Mouse (Mus musculus): ENCODE data around the gene Pdzd2. TPM values are rescaled to one million over a fixed set of nuclear protein-coding genes. Genes with fewer than 3 reads are reported as not detected.
A peak's percentile ranks its signal among the peaks of the same experiment; 100 is the strongest.

Gene Pdzd2
- total RNA-seq, 2 experiments from 2014 or later = 44.1 to 71.4 TPM

- DNase-seq = no peak
Measured at GRCm38 (mm10) chr15:12429572-12430431, 309.9 kb downstream of the Pdzd2 start.

- no peak for DNase-seq
Measured at GRCm38 (mm10) chr15:12427818-12428217, 311.9 kb downstream of the Pdzd2 start.

DNA sequence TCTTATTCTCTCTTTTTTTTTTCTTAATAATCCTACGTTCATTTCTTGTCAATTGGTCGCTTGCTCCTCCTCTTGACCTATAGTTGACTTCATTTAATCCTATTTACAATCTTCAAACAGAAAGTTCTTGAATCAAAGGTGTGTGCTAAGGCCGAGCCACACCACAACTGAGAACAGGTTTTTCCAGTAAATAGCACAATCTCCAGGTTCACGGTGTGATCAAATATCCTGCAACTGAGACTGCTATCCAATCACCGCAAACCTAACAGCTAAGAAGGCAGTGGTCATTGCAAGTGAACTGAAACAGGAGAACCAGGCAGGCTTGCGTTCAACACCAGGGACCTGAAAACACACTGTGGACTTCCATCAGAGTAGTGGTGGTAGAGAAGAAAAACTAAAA, 313.4 kb downstream of the Pdzd2 start:
- no peak for DNase-seq

DNA sequence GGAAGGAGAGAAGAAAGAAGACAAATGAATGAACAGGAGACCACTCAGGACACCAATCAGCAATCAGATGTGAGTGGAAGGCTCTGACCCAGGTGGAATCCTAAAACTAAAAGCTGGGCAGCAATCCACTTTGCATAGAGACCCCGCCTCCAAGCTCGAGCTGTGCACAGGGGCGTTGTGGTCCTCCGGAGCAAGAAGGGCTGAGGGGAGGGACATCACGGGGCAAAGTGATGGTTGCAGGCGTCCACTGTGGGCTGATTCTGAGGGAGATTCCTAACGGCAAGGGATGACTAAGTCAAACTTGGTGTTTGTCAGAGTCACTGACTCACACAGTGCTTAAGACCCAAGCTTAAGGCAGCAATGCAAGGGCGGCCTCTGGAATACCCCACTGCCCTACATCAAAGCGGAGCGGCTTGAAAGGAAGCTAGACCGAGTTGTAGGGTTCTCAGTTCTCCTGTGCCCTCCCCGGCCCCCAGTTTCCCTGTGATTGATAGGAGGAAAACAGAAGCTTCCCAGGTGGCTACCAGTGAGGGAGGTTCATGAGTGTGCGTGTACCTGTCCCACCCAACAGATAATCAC, 314.6 kb downstream of the Pdzd2 start:
- DNase-seq = no peak

DNA sequence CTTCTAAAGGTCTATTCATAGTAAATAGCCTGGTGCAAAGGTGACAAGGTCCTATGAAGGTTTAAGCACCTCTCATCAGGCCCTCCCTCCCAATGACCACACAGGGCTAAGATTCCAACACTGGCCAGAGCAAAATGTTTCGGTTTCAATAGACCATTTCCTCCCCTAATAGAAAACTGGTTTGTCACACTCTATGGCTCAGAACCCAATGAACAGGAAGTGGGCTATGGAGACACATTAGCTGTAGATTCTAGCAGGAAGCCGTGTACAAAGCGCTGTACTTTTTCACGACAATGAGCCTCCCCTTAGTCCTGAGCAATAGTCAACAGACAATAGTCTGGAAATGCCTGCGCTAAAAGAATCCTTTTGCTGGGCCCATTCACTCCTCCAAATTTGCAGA, 315.5 kb downstream of the Pdzd2 start:
- DNase-seq = no peak

DNA sequence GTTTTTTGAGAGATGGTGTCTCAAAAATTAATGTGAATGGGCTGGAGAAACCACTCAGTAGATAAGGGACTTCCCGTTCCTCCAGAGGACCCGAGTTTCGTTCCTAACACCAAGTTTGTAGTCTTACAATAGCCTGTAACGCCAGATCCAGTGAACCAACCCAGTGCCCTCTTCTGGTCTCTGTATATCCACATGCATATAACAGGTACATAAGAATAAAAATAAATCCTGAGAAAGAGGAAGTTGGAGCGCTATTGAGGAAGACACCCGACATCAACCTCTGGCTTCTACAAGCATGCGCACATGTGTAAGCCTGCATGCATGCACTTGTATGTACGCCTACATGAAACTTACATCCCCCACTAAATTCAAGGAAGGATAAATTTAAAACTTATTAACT, 318.8 kb downstream of the Pdzd2 start:
- DNase-seq = no peak

DNA sequence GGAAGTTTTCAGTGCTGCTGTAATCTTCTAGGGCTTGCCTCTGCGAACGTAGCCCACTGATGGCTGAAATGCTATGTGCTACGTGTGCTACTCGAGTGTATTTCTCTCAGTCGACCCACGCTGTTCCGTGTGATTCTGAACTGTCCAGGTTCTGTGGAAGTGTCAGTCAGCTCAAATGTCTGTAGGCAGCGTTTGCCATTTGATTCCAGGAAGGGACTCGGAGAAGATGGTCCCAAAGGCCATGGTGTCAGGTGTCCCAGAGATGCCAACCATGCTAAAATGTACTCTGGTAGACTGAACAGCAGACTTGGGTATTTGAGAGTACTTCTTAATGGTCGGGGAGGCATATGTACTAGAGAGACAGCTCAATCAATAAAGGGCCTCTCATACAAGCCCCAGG, 319.3 kb downstream of the Pdzd2 start:
- no peak for DNase-seq

DNA sequence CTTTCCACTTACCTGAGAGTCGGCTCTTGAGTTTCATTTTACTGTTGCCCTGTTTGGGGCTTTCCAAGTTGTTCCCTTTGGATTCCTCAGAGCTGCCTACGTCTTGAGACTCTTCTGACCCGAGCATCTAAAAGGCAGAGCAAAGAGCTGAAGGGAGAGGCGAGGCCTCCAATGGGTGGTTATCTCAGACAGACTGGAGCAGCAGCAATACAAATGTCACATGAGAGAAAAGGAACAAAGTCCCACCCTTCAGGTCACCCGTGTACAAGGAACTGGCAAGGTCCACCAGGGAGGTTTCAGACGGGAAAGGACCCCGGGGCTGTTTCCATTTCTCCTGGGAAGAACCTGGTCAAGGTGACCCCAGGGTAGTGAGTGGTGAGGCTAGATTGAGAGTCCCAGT, 320.3 kb downstream of the Pdzd2 start:
- no peak for DNase-seq

DNA sequence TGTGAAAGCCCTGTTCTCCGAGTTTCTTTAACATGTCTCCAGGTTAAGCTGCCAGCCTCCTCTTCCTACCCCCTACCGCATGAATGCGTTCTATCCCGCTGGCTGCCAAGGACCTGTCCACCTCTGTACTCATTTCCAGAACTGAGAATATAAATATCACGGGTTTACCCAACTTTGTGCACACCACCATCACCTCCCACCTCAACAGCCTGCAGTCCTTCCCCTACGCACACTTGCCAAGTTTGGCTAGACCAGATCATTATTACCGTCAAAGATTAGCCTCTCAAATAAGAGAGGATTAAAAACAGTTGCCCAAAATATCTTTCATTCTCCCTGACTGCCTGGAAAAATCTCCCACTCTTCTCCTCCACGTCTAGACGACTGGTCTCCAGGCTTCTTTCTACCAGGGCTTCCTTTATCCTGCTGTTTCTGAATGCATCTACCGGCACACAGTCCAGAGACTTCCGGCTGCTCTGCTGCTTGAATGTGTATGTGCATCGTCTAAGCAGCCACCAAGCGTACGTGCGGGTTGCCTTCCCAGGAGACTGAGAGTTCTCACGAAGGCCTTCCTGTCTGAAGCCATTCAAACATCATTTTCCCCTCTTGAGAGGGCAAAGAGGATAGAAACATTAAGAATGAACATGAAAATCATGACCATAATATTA, 324.1 kb downstream of the Pdzd2 start:
- no peak for DNase-seq

- DNase-seq = no peak
Measured at GRCm38 (mm10) chr15:12414696-12415095, 325.0 kb downstream of the Pdzd2 start.

- DNase-seq = peak in 1 of 2 experiments; percentile 25
Measured at GRCm38 (mm10) chr15:12408205-12408604, 331.5 kb downstream of the Pdzd2 start.

- no peak for DNase-seq
Measured at GRCm38 (mm10) chr15:12405592-12405991, 334.1 kb downstream of the Pdzd2 start.

GRCm38 (mm10) chr15:12397032-12397431, 342.7 kb downstream of the Pdzd2 start:
- no peak for DNase-seq

GRCm38 (mm10) chr15:12394758-12395157, 345.0 kb downstream of the Pdzd2 start:
- no peak for DNase-seq

DNA sequence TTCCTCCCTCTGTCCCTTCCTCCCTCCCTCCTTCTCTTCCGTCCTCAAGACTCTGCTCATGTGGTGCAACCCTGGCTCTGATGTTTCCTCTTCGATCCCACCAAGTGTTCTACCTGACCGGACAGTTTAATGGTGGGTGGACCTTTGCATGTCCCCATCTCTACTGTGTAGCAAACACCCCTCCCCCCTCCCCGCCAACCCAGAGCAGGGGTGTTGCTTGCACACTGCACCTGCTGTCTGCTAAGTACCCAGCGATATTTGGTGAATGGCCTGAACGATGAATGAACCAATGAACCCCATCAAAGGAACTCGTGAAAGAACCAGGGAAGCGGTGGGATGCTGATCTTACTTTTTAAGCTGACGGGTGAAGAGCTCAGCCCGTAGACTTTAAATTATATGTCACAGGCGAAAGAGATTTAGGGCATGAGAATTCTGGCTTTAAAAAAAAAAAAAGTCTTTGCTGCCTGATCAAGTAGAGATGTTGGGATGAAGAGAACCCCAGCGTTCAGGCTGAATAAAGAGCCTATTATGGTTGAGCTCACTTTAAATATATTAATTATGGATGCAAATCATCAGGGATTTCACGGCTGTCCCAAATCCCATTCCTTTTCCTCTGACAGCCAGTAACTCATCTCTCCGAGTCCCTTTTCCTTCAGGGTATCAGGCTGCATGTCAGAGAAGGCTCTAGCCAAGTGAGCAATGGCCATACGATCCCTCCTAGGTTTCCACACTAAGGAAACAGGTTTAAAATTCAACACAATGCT, 350.8 kb downstream of the Pdzd2 start:
- DNase-seq = no peak

DNA sequence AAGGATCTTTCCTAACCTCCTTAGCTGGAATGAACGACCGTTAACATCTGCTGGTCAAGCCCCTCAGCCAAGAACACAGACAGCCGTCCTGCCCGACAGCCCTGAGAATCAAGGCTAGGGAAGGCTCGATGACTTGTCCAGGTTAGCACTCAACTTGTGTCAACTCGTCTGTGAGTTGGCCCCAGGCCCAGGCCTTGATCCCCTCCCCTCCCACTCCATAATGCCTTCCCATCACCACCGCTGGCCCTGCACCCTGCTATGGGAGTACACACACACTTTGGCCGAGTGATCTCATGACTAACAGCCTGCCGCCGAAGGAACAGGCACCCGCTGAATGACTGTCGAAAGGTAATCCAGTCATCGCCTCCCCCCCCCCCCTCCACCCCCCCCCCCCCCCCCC, 355.0 kb downstream of the Pdzd2 start:
- no peak for DNase-seq

DNA sequence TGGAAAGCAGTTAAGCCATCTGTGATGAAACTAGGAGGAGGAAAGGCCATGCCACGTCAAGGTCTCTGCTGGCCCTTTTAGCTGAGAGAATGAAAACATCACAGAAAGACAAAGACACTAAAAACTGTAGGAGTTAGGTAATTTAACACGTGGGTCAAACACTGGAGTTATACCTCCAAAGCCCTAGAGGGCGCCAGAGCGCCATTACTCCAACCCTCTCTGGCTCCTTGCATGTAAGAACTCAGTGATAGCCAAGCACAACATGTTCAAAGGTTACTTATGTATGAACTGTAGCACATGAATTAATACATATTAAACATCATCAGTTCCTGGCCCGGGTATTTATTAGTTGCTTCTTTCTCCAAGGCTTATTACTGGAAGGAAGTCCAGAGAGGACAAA, 359.2 kb downstream of the Pdzd2 start:
- DNase-seq = no peak

GRCm38 (mm10) chr15:12380057-12380456, 359.7 kb downstream of the Pdzd2 start:
- DNase-seq = no peak

DNA sequence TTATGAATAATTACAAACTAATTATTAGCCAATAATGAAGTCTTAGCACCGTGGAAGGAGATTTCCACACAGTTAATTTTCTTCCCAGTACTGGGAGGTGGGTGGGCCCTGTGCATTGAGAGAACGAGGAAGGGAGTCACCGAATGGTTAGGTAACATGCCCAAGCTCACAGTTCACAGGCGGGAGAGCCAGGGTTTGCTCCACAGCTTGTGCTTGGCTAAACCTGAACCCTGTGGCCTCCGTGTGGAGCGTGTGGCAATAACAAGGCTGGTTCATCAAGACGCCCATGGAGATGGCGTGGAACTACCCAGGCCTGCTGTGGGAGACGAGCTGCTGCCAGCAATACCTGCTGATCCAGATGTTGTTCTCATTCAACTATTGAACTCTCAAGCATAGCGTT, 361.9 kb downstream of the Pdzd2 start:
- no peak for DNase-seq

DNA sequence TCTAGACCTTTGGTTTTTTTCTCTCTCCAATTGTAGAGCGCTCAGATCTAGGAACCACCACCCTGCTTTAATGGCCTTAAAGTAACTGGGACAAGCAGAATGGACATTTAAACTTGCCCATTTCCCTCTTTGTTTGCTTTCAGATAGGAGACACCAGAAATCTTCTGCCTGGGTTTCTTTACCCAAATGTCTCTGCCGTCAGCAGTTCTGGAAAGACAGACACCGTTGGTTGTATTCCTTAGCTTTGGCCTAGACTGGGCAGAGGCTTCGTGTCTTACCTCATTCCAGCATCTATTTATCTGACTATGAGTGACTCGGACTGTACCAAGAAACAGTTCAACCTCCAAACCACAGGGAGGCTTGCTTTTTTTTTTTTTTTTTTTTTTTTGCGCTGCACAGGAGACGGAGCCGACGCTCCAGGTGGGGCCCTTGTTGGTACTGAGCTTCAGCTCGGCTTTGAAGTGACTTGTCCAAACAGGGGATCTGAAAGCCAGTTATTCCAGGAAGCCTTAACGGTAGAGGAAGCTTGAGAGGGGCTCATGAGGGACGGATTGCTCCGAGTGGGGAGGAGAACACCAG, 363.1 kb downstream of the Pdzd2 start:
- DNase-seq = no peak

- DNase-seq = peak; percentile 66 to 68
Measured at GRCm38 (mm10) chr15:12375641-12376311, 363.9 kb downstream of the Pdzd2 start.

- no peak for DNase-seq
Measured at GRCm38 (mm10) chr15:12374916-12375315, 364.8 kb downstream of the Pdzd2 start.
